Mouse (Mus musculus) CH12.LX (cell line): ENCODE measurements around the gene Krt1.

Source experiments
- BHLHE40 ChIP-seq: IDR thresholded peaks from 2 replicates; pipeline ENCODE4 v1.6.1; 2011; ENCODE audit warnings: mild to moderate bottlenecking, low read depth, low read length, improper control_type of control experiment
- CTCF ChIP-seq, 2 experiments: IDR thresholded peaks in 1 of 2; conservative IDR thresholded peaks in 1 of 2; 2 replicates each; pipeline ENCODE4 v1.5.1; 2011 to 2012; ENCODE audit warnings: low read depth in 2 of 2, low read length in 2 of 2, improper control_type of control experiment in 1 of 2, inconsistent platforms in 1 of 2, mild to moderate bottlenecking in 1 of 2, moderate library complexity in 1 of 2
- E2F4 ChIP-seq: IDR thresholded peaks from 2 replicates; pipeline ENCODE4 v1.6.1; 2011; ENCODE audit warnings: low read depth, low read length, improper control_type of control experiment; ENCODE audit not compliant: insufficient replicate concordance
- JUN ChIP-seq: IDR thresholded peaks from 2 replicates; pipeline ENCODE4 v1.6.1; 2011; ENCODE audit warnings: low read depth, mild to moderate bottlenecking, low read length, improper control_type of control experiment, moderate library complexity; ENCODE audit not compliant: insufficient read depth
- MAFK ChIP-seq: IDR thresholded peaks from 2 replicates; pipeline ENCODE4 v1.6.1; 2011; ENCODE audit warnings: low read length, improper control_type of control experiment; ENCODE audit not compliant: insufficient replicate concordance
- MEF2A ChIP-seq: IDR thresholded peaks from 2 replicates; pipeline ENCODE4 v1.6.1; 2014; ENCODE audit warnings: low read depth, mild to moderate bottlenecking, inconsistent platforms, low read length, improper control_type of control experiment, borderline replicate concordance
- MXI1 ChIP-seq: IDR thresholded peaks from 2 replicates; pipeline ENCODE4 v1.6.1; 2011; ENCODE audit warnings: mild to moderate bottlenecking, low read depth, low read length, improper control_type of control experiment
- POLR2A ChIP-seq: IDR thresholded peaks from 2 replicates; pipeline ENCODE4 v1.6.1; 2011; ENCODE audit warnings: low read depth, mild to moderate bottlenecking, improper control_type of control experiment, low read length
- RAD21 ChIP-seq: IDR thresholded peaks from 2 replicates; pipeline ENCODE4 v1.6.1; 2011; ENCODE audit warnings: low read depth, mild to moderate bottlenecking, low read length, improper control_type of control experiment, moderate library complexity
- RCOR1 ChIP-seq: conservative IDR thresholded peaks from 2 replicates; pipeline ENCODE4 v1.6.1; 2012; ENCODE audit warnings: low read depth, mild to moderate bottlenecking, inconsistent platforms, low read length, improper control_type of control experiment
- TBP ChIP-seq: conservative IDR thresholded peaks from 2 replicates; pipeline ENCODE4 v1.6.1; 2011; ENCODE audit warnings: low read depth, low read length, improper control_type of control experiment

GRCm38 (mm10) chr15:101852571-101852970 is 2.0 kb upstream of the Krt1 start:
- TF ChIP-seq POLR2A = no peak
- TF ChIP-seq JUN = no peak
- TF ChIP-seq BHLHE40 = no peak
- no peak for TF ChIP-seq CTCF (conservative IDR thresholded peaks at IDR 0.05 in 1 of 2, IDR thresholded peaks at IDR 0.05 in 1 of 2; ENCODE audit: low read depth in 2 of 2, low read length in 2 of 2)
- no peak for TF ChIP-seq MXI1
- TF ChIP-seq E2F4 = no peak
- no peak for TF ChIP-seq MEF2A
- no peak for TF ChIP-seq RAD21
- no peak for TF ChIP-seq TBP
- TF ChIP-seq MAFK = no peak
- no peak for TF ChIP-seq RCOR1
